Mouse (Mus musculus): ENCODE measurements around the gene Hip1r.

Hip1r gene

GRCm38 (mm10) chr5:123974616-123975111 lies 1.2 kb downstream of the Hip1r start:
- peak in 1 of 2 experiments; percentile 37 for DNase-seq

GRCm38 (mm10) chr5:123975668-123976180 lies 2.3 kb downstream of the Hip1r start:
- DNase-seq, result peak; percentile 49 to 72

- peak; percentile 44 to 49 for DNase-seq
Measured at GRCm38 (mm10) chr5:123977231-123977630, 3.8 kb downstream of the Hip1r start.

- DNase-seq, result no peak
Measured at GRCm38 (mm10) chr5:123978131-123978530, 4.7 kb downstream of the Hip1r start.

- no peak for DNase-seq
Measured at GRCm38 (mm10) chr5:123979221-123979979, 6.0 kb downstream of the Hip1r start.

GRCm38 (mm10) chr5:123979980-123980369 lies 6.5 kb downstream of the Hip1r start:
- no peak for DNase-seq

GRCm38 (mm10) chr5:123980521-123981249 lies 7.3 kb downstream of the Hip1r start:
- no peak for DNase-seq

- DNase-seq, result no peak
Measured at GRCm38 (mm10) chr5:123981250-123981554, 7.8 kb downstream of the Hip1r start.

- no peak for DNase-seq
Measured at GRCm38 (mm10) chr5:123982838-123983237, 9.4 kb downstream of the Hip1r start.

GRCm38 (mm10) chr5:123985434-123985833 lies 12.0 kb downstream of the Hip1r start:
- no peak for DNase-seq

- no peak for DNase-seq
Measured at GRCm38 (mm10) chr5:123986925-123987324, 13.5 kb downstream of the Hip1r start.

GRCm38 (mm10) chr5:123987511-123987910 lies 14.1 kb downstream of the Hip1r start:
- no peak for DNase-seq

GRCm38 (mm10) chr5:123989941-123990885 lies 16.8 kb downstream of the Hip1r start:
- no peak for DNase-seq

- DNase-seq, result no peak
Measured at GRCm38 (mm10) chr5:123991321-123991720, 17.9 kb downstream of the Hip1r start.

- DNase-seq, result peak; percentile 69 to 77
Measured at GRCm38 (mm10) chr5:123992193-123992637, 18.8 kb downstream of the Hip1r start.

GRCm38 (mm10) chr5:123992794-123993193 lies 19.4 kb downstream of the Hip1r start:
- peak; percentile 89 to 95 for DNase-seq

GRCm38 (mm10) chr5:123993263-123994036 lies 20.0 kb downstream of the Hip1r start:
- no peak for DNase-seq

- DNase-seq, result no peak
Measured at GRCm38 (mm10) chr5:123994468-123994867, 21.0 kb downstream of the Hip1r start.

- no peak for DNase-seq
Measured at GRCm38 (mm10) chr5:123995388-123995787, 22.0 kb downstream of the Hip1r start.

GRCm38 (mm10) chr5:123996194-123996593 lies 22.8 kb downstream of the Hip1r start:
- peak in 1 of 2 experiments; percentile 73 for DNase-seq

GRCm38 (mm10) chr5:123996695-123997094 lies 23.3 kb downstream of the Hip1r start:
- no peak for DNase-seq
